In the genomic region with DNA sequence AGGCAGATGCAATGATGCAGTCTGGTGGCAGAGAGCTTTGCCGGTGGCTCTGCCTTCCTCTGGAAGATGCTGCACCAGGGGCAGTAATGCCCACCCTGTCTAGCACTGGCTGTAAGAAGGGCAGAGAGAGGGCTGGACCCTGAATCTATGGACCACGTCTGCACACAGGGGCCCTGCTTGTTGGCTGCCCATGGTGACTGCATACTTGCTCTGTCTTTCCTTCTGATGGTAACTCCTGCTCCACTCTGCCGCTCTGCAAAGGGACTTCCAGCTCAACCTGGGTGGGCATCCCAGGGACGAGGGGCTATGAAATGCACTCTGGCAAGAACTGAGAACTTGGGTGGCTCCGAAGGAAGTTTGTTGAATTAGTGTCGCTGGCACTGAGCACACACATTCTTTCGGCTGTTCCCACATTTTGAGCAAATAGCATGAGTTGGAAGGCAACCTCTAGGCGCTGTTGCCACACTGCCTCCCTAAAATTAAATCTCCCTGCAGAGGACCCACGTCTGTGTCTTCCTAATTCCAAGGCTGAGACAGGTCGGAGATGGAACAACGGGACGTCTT, we compare ENCODE assay signal across 29 mouse cellular contexts. TPM values are rescaled to one million over a fixed set of nuclear protein-coding genes. Genes with fewer than 3 reads are reported as not detected.
DNase-seq lines count a peak whose midpoint lies in the region; ATAC-seq lines count a peak whose summit lies in the region.
"Had no signal": no experiment of that assay in that cellular context is flagged by ENCODE, and none has a peak within 500 bp of the region (broad histone marks: within the 10 kb centered on the region; RNA-seq: fewer than 3 reads in every experiment).

No protein-coding gene starts in this region.

- H3K9ac ChIP-seq in forebrain, embryonic 14.5 days (ENCODE audit: low read length): no peak overlapping the region
- no peak overlapping the region for H3K9ac ChIP-seq in lung, embryonic 16.5 days (ENCODE audit: low read length)
- H3K9ac ChIP-seq: forebrain, embryonic 13.5 days; heart, embryonic 12.5 days; hindbrain, embryonic 15.5 days; kidney, embryonic 15.5 days; liver, embryonic 14.5 days; midbrain, embryonic 13.5 days; neural tube, embryonic 15.5 days; stomach, embryonic 15.5 days had no signal

- H3K9me3 ChIP-seq in forebrain, embryonic 10.5 days: no peaks in the 10 kb centered on the region
- no peaks in the 10 kb centered on the region for H3K9me3 ChIP-seq in forebrain, embryonic 14.5 days (replicated peaks; ENCODE audit: control insufficient read depth, low read length)
- H3K9me3 ChIP-seq in lung, embryonic 16.5 days (ENCODE audit: control insufficient read depth, low read length): no peaks in the 10 kb centered on the region
- H3K9me3 ChIP-seq in embryonic facial prominence, embryonic 10.5 days: no peaks in the 10 kb centered on the region
- H3K9me3 ChIP-seq in limb, embryonic 10.5 days (replicated peaks): no peaks in the 10 kb centered on the region
- H3K9me3 ChIP-seq: forebrain, embryonic 13.5 days; G1E; heart, embryonic 12.5 days; hindbrain, embryonic 15.5 days; kidney, embryonic 15.5 days; midbrain, embryonic 13.5 days; neural tube, embryonic 15.5 days; stomach, embryonic 15.5 days had no signal

- H3K27me3 ChIP-seq in forebrain, embryonic 10.5 days (ENCODE audit: poor library complexity, severe bottlenecking): peaks cover 29% of the 10 kb centered on the region
- H3K27me3 ChIP-seq in forebrain, embryonic 14.5 days (replicated peaks; ENCODE audit: control insufficient read depth, insufficient read depth, low read length): no peaks in the 10 kb centered on the region
- no peaks in the 10 kb centered on the region for H3K27me3 ChIP-seq in lung, embryonic 16.5 days (ENCODE audit: control insufficient read depth, insufficient read depth, low read depth, low read length)
- H3K27me3 ChIP-seq in embryonic facial prominence, embryonic 10.5 days (replicated peaks; ENCODE audit: low read depth, poor library complexity, severe bottlenecking): peaks cover 4% of the 10 kb centered on the region; the same call in 1 of the 2 replicates
- H3K27me3 ChIP-seq in limb, embryonic 10.5 days (ENCODE audit: low read depth, poor library complexity, severe bottlenecking): no peaks in the 10 kb centered on the region
- H3K27me3 ChIP-seq: heart, embryonic 12.5 days; hindbrain, embryonic 15.5 days; stomach, embryonic 15.5 days had no signal

- no peak for DNase-seq in forebrain, embryonic 10.5 days (ENCODE audit: extremely low spot score, low spot score)
- DNase-seq in forebrain, embryonic 14.5 days (ENCODE audit: low spot score): no peak
- DNase-seq in lung, postnatal 25 days (ENCODE audit: low spot score): no peak
- no peak for DNase-seq in embryonic facial prominence, embryonic 10.5 days (ENCODE audit: low spot score)
- no peak for DNase-seq in limb, embryonic 10.5 days (ENCODE audit: low spot score)
- no peak for DNase-seq in embryo, embryonic 11 days
- DNase-seq: adrenal gland, adult 8-10 months; cerebellum, adult 2 months; cerebellum, postnatal 14 days; gastrocnemius, postnatal 25 days; heart, adult 18-20 months; kidney, adult 18-20 months; kidney, postnatal 25 days; lung, postnatal 14 days; retina, postnatal 1 day; right cerebral cortex, postnatal 14 days; thymus, postnatal 36 days had no signal

- 81% methylated on average over 12 of the region's 12 CpGs for WGBS in forebrain, embryonic 10.5 days
- 81% methylated on average over 12 of the region's 12 CpGs for WGBS in forebrain, embryonic 14.5 days
- whole genome bisulfite sequencing in lung, embryonic 16.5 days: 16% methylated on average over 12 of the region's 12 CpGs
- 77% methylated on average over 12 of the region's 12 CpGs for WGBS in embryonic facial prominence, embryonic 10.5 days
- WGBS in limb, embryonic 10.5 days: 74% methylated on average over 12 of the region's 12 CpGs

- H3K4me1 ChIP-seq in forebrain, embryonic 10.5 days: peaks cover 50% of the 10 kb centered on the region
- H3K4me1 ChIP-seq in forebrain, embryonic 14.5 days (ENCODE audit: control insufficient read depth, insufficient read depth, low read length): peaks cover 20% of the 10 kb centered on the region
- H3K4me1 ChIP-seq in lung, embryonic 16.5 days (replicated peaks; ENCODE audit: control insufficient read depth, insufficient read depth, low read length): peaks cover 35% of the 10 kb centered on the region
- H3K4me1 ChIP-seq in embryonic facial prominence, embryonic 10.5 days: peaks cover 54% of the 10 kb centered on the region
- H3K4me1 ChIP-seq in limb, embryonic 10.5 days: peaks cover 56% of the 10 kb centered on the region

- H3K27ac ChIP-seq in forebrain, embryonic 10.5 days: 0 out of 2 replicates have a peak overlapping the region, but pooled peaks have one; percentile 9
- H3K27ac ChIP-seq in forebrain, embryonic 14.5 days (ENCODE audit: low read depth, low read length): no peak overlapping the region
- H3K27ac ChIP-seq in lung, embryonic 16.5 days (ENCODE audit: low read length): peak overlapping the region; percentile 60
- H3K27ac ChIP-seq in embryonic facial prominence, embryonic 10.5 days (replicated peaks): peak overlapping the region; percentile 77
- H3K27ac ChIP-seq in limb, embryonic 10.5 days: peak overlapping the region; percentile 77
- H3K27ac ChIP-seq: forebrain, embryonic 13.5 days; hindbrain, embryonic 15.5 days; kidney, embryonic 15.5 days; left cerebral cortex, adult 2 months; liver, embryonic 14.5 days; midbrain, embryonic 13.5 days; neural tube, embryonic 15.5 days; stomach, embryonic 15.5 days had no signal

- no peak overlapping the region for H3K4me2 ChIP-seq in forebrain, embryonic 14.5 days (ENCODE audit: low read length)
- H3K4me2 ChIP-seq in lung, embryonic 16.5 days (ENCODE audit: low read depth, low read length): no peak overlapping the region
- H3K4me2 ChIP-seq: forebrain, embryonic 13.5 days; heart, embryonic 12.5 days; hindbrain, embryonic 15.5 days; kidney, embryonic 15.5 days; midbrain, embryonic 13.5 days; neural tube, embryonic 15.5 days; stomach, embryonic 15.5 days had no signal

- ATAC-seq in forebrain, embryonic 14.5 days: no peak
- peak; percentile 52; the same call in 1 of the 2 replicates for ATAC-seq in lung, embryonic 16.5 days (ENCODE audit: low read depth)
- ATAC-seq in CD4-positive, CD25-positive, alpha-beta regulatory T cell, adult 4 months: no peak
- ATAC-seq: forebrain, embryonic 13.5 days; midbrain, embryonic 13.5 days had no signal

- H3K36me3 ChIP-seq in forebrain, embryonic 10.5 days (replicated peaks): no peaks in the 10 kb centered on the region
- no peaks in the 10 kb centered on the region for H3K36me3 ChIP-seq in forebrain, embryonic 14.5 days (ENCODE audit: control insufficient read depth, insufficient read depth, low read length)
- H3K36me3 ChIP-seq in lung, embryonic 16.5 days (ENCODE audit: control insufficient read depth, insufficient read depth, low read length): no peaks in the 10 kb centered on the region
- no peaks in the 10 kb centered on the region for H3K36me3 ChIP-seq in embryonic facial prominence, embryonic 10.5 days (replicated peaks)
- H3K36me3 ChIP-seq in limb, embryonic 10.5 days: no peaks in the 10 kb centered on the region
- H3K36me3 ChIP-seq: G1E; heart, embryonic 12.5 days; hindbrain, embryonic 15.5 days; kidney, embryonic 15.5 days; midbrain, embryonic 13.5 days; neural tube, embryonic 15.5 days; stomach, embryonic 15.5 days had no signal

- no peak overlapping the region for H3K4me3 ChIP-seq in forebrain, embryonic 10.5 days
- no peak overlapping the region for H3K4me3 ChIP-seq in forebrain, embryonic 14.5 days (ENCODE audit: low read depth, low read length)
- no peak overlapping the region for H3K4me3 ChIP-seq in lung, embryonic 16.5 days (ENCODE audit: low read length)
- no peak overlapping the region for H3K4me3 ChIP-seq in embryonic facial prominence, embryonic 10.5 days
- H3K4me3 ChIP-seq in limb, embryonic 10.5 days: no peak overlapping the region
- H3K4me3 ChIP-seq: forebrain, embryonic 13.5 days; heart, embryonic 12.5 days; hindbrain, embryonic 15.5 days; kidney, embryonic 15.5 days; left cerebral cortex, adult 2 months; midbrain, embryonic 13.5 days; neural tube, embryonic 15.5 days; stomach, embryonic 15.5 days had no signal

RNA-seq across cellular contexts. Expression of a gene that starts 38.7 kb away (rescaled TPM):
- polyA plus RNA-seq in forebrain, embryonic 10.5 days (2016; fragmentation: Nextera tagmentation; extraction: Ambion mirVana): 9.7 and 10.5 TPM in 2 replicates
- polyA plus RNA-seq in forebrain, embryonic 14.5 days (2014; fragmentation: Nextera tagmentation; extraction: Ambion mirVana): 0.81 and 1.1 TPM in 2 replicates
- 6.8 and 7.2 TPM in 2 replicates for polyA plus RNA-seq in lung, embryonic 16.5 days (2015; fragmentation: Nextera tagmentation; extraction: Ambion mirVana)
- 53.8 and 55.3 TPM in 2 replicates for polyA plus RNA-seq in embryonic facial prominence, embryonic 10.5 days (2016; fragmentation: Nextera tagmentation; extraction: Ambion mirVana)
- 40.2 and 47.3 TPM in 2 replicates for polyA plus RNA-seq in limb, embryonic 10.5 days (2016; fragmentation: Nextera tagmentation; extraction: Ambion mirVana)
- polyA plus RNA-seq in CD4-positive, CD25-positive, alpha-beta regulatory T cell, adult 4 months (2017; shearing (Covaris generic)): not detected
- polyA plus RNA-seq: G1E had no signal
